Mouse (Mus musculus) small intestine, adult 2 months (tissue): ENCODE data around the gene 4930595D18Rik.

Experiments
- CTCF ChIP-seq: fragments of 200-500 bp; IDR thresholded peaks from 2 replicates; pipeline ENCODE4 v1.5.1; 2012; ENCODE audit warnings: low read depth, mild to moderate bottlenecking, control low read depth, inconsistent platforms, low read length, moderate library complexity, mixed read lengths; ENCODE audit not compliant: insufficient replicate concordance, insufficient read length; ENCODE audit errors: extremely low read depth
- POLR2A ChIP-seq: fragments of 200-500 bp; IDR thresholded peaks from 2 replicates; pipeline ENCODE4 v1.6.1; 2012; ENCODE audit warnings: low read depth, mild to moderate bottlenecking, control low read depth, inconsistent platforms, low read length, moderate library complexity

DNA sequence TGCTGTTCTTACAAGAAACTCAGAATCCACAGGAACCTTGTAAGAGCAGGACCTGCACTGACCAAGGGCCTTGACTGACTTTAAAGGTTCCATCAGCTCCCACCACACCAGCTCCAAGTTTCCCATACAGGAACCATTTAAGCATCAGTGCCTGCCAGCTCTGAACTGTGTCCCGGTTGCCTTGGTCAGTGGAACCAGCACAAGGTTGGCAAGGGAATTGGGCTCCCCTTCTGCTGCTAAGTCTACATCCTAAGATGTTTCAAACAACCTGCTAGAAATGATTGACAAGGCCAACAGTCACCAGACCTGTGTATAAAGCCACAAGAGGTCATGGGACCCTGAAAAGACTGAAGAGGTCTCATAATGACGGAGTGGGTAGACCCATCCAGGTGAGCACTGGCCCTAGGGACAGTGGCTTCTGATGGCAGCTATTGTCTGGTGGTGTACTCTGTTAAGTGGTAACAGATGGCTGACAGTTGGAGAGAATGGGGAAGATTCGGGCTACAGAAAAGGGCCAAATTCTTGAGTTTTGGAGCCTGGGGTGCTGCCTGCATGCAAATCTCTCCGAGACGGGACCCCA, 64.7 kb downstream of the 4930595D18Rik start:
- TF ChIP-seq CTCF = no peak
- TF ChIP-seq POLR2A = no peak
